Mouse (Mus musculus): ENCODE measurements at regions not wholly inside any gene's neighbourhood (a gene's known extent, or its start where the extent isn't known, plus 50 kb on each side); places are given as distances from the start of the nearest gene placed in this dataset.

DNA sequence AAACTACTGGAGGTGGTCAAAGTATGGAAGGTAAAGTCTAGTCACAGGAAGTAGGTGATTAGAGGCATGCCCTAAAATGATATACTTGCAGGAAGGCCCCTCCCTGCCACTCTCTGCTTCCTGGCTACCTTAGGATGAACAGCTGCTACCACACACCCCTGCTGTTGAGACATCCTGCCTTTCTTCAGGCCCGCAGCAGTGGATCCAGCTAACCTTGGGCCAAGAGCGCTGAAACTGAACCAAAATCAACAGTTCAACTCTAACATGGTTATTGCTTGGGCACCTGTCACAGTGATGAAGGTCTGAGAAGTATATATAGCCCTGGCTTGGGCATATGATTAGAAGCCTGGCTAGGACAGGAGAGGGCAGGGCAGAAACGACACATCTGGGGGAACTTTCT is 352.4 kb downstream of the Prdm2 start:
- WGBS, result 74% methylated on average over 3 of the region's 3 CpGs
- no peak overlapping the region for H3K27ac ChIP-seq
- no peaks in the 10 kb centered on the region for H3K27me3 ChIP-seq
- no peak for ATAC-seq (replicated peaks; ENCODE audit: insufficient number of reproducible peaks, insufficient read depth, low FRiP score, low read depth)
- no peaks in the 10 kb centered on the region for H3K9me3 ChIP-seq (replicated peaks)
- no peak overlapping the region for H3K9ac ChIP-seq
- no peaks in the 10 kb centered on the region for H3K36me3 ChIP-seq
- H3K4me1 ChIP-seq (replicated peaks), result peaks cover 8% of the 10 kb centered on the region; the same call in 1 of the 2 replicates
- no peak overlapping the region for H3K4me2 ChIP-seq
- no peak overlapping the region for H3K4me3 ChIP-seq

DNA sequence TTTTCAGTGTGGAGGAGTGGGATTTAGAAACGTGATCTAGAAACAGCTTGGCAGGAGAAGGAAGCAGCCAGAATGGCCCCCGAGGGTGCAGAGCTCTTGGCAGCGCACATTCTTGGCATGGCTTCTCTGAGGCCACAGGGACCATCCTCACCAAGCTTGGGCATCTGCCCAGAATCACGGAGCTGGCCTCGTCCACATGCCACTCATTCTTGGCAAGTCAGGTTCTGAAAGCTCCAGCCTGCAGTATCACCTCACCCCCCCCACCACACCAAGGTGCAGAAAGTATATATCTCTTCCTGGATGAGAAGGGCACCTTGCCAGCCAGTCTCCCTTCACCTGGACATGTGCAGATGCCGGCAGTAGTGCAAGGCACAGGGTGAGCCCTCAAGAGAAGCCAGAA is 356.2 kb downstream of the Prdm2 start:
- Histone ChIP-seq H3K9me3 (replicated peaks) (no peaks in the 10 kb centered on the region), H3K4me2 (peak overlapping the region; percentile 1; the same call in 1 of the 2 replicates), H3K4me3 (no peak overlapping the region), H3K27ac (peak overlapping the region; percentile 10; the same call in 1 of the 2 replicates), H3K4me1 (replicated peaks) (peaks cover 8% of the 10 kb centered on the region; the same call in 1 of the 2 replicates), H3K36me3 (no peaks in the 10 kb centered on the region), H3K9ac (no peak overlapping the region), H3K27me3 (no peaks in the 10 kb centered on the region)
- 17% methylated on average over 6 of the region's 6 CpGs for WGBS
- peak; percentile 75; the same call in 1 of the 2 replicates for ATAC-seq (replicated peaks; ENCODE audit: insufficient number of reproducible peaks, insufficient read depth, low FRiP score, low read depth)

GRCm38 (mm10) chr4:142855635-142856034 is 357.2 kb downstream of the Prdm2 start:
- Histone ChIP-seq H3K4me3 (no peak overlapping the region), H3K9ac (no peak overlapping the region), H3K27ac (no peak overlapping the region), H3K36me3 (no peaks in the 10 kb centered on the region), H3K4me1 (replicated peaks) (peaks cover 8% of the 10 kb centered on the region; the same call in 1 of the 2 replicates), H3K27me3 (no peaks in the 10 kb centered on the region), H3K4me2 (no peak overlapping the region), H3K9me3 (replicated peaks) (no peaks in the 10 kb centered on the region)
- WGBS, result 85% methylated on average over 6 of the region's 6 CpGs
- ATAC-seq (replicated peaks; ENCODE audit: insufficient number of reproducible peaks, insufficient read depth, low FRiP score, low read depth), result no peak

GRCm38 (mm10) chr4:142853924-142854323 is 358.9 kb downstream of the Prdm2 start:
- H3K27me3 ChIP-seq, result no peaks in the 10 kb centered on the region
- H3K9ac ChIP-seq, result no peak overlapping the region
- H3K4me2 ChIP-seq, result no peak overlapping the region
- 82% methylated on average over 15 of the region's 15 CpGs for WGBS
- no peaks in the 10 kb centered on the region for H3K36me3 ChIP-seq
- no peak overlapping the region for H3K4me3 ChIP-seq
- peaks cover 8% of the 10 kb centered on the region; the same call in 1 of the 2 replicates for H3K4me1 ChIP-seq (replicated peaks)
- H3K9me3 ChIP-seq (replicated peaks), result no peaks in the 10 kb centered on the region
- no peak for ATAC-seq (replicated peaks; ENCODE audit: insufficient number of reproducible peaks, insufficient read depth, low FRiP score, low read depth)
- H3K27ac ChIP-seq, result no peak overlapping the region

- no peak for ATAC-seq (replicated peaks; ENCODE audit: insufficient number of reproducible peaks, insufficient read depth, low FRiP score, low read depth)
- 46% methylated on average over 6 of the region's 6 CpGs for WGBS
- H3K36me3 ChIP-seq, result no peaks in the 10 kb centered on the region
- 0 out of 2 replicates have a peak, but pooled peaks cover 3% of the 10 kb centered on the region for H3K4me1 ChIP-seq (replicated peaks)
- no peak overlapping the region for H3K4me3 ChIP-seq
- H3K9me3 ChIP-seq (replicated peaks), result no peaks in the 10 kb centered on the region
- no peak overlapping the region for H3K9ac ChIP-seq
- H3K4me2 ChIP-seq, result no peak overlapping the region
- no peak overlapping the region for H3K27ac ChIP-seq
- no peaks in the 10 kb centered on the region for H3K27me3 ChIP-seq
Observed at GRCm38 (mm10) chr4:142845066-142845696, 367.6 kb downstream of the Prdm2 start.

- 27% methylated on average over 4 of the region's 4 CpGs for WGBS
- ATAC-seq (replicated peaks; ENCODE audit: insufficient number of reproducible peaks, insufficient read depth, low FRiP score, low read depth), result peak; percentile 53; the same call in 1 of the 2 replicates
Observed at GRCm38 (mm10) chr4:142839540-142839939, 373.3 kb downstream of the Prdm2 start.

DNA sequence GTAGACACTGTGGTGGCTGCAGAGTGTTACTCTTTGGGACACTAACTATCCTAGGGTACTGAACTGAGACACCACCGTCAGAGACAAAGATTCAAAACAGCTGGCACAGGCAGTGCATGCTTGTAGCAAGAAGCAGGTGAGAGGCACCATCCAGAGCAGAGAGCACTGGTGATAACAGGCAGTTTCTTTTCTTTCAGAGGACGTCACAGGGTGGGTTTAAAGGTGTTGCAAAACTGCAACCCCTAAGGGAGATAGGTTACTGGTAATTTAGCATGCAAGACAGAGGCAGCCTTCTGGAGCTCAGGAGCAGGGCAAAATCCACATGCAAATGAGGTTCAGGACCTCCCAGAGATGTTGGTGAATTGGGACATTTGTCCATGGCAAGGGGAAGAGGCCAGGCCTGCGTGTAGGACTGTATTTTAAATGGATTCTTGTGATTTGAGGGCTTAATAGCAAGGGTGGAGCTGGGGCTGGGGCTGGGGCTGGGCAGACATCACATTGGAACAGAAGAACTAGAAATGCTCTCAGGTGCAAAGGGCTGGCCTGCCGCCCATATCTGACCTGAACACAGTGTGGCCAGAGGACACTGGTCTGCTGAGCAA is 374.3 kb downstream of the Prdm2 start:
- Histone ChIP-seq H3K9me3 (replicated peaks) (no peaks in the 10 kb centered on the region), H3K4me2 (no peak overlapping the region), H3K36me3 (no peaks in the 10 kb centered on the region), H3K27ac (no peak overlapping the region), H3K4me1 (replicated peaks) (no peaks in the 10 kb centered on the region; the same call in 1 of the 2 replicates), H3K4me3 (no peak overlapping the region), H3K9ac (no peak overlapping the region), H3K27me3 (no peaks in the 10 kb centered on the region)
- WGBS, result 60% methylated on average over 4 of the region's 4 CpGs
- ATAC-seq (replicated peaks; ENCODE audit: insufficient number of reproducible peaks, insufficient read depth, low FRiP score, low read depth), result no peak

More at GRCm38 (mm10) chr4:142839540-142839939, 373.3 kb downstream of the Prdm2 start:
- Histone ChIP-seq H3K4me1 (replicated peaks) (no peaks in the 10 kb centered on the region; the same call in 1 of the 2 replicates), H3K4me3 (no peak overlapping the region), H3K27me3 (no peaks in the 10 kb centered on the region), H3K9ac (no peak overlapping the region), H3K27ac (no peak overlapping the region), H3K9me3 (replicated peaks) (no peaks in the 10 kb centered on the region), H3K36me3 (no peaks in the 10 kb centered on the region), H3K4me2 (no peak overlapping the region)

- Histone ChIP-seq H3K4me1 (replicated peaks) (no peaks in the 10 kb centered on the region; the same call in 1 of the 2 replicates), H3K27ac (no peak overlapping the region), H3K27me3 (no peaks in the 10 kb centered on the region), H3K4me2 (no peak overlapping the region), H3K36me3 (no peaks in the 10 kb centered on the region), H3K9me3 (replicated peaks) (no peaks in the 10 kb centered on the region), H3K9ac (no peak overlapping the region), H3K4me3 (no peak overlapping the region)
- no peak for ATAC-seq (replicated peaks; ENCODE audit: insufficient number of reproducible peaks, insufficient read depth, low FRiP score, low read depth)
- 72% methylated on average over 4 of the region's 4 CpGs for WGBS
Observed at GRCm38 (mm10) chr4:142837636-142838035, 375.2 kb downstream of the Prdm2 start.

DNA sequence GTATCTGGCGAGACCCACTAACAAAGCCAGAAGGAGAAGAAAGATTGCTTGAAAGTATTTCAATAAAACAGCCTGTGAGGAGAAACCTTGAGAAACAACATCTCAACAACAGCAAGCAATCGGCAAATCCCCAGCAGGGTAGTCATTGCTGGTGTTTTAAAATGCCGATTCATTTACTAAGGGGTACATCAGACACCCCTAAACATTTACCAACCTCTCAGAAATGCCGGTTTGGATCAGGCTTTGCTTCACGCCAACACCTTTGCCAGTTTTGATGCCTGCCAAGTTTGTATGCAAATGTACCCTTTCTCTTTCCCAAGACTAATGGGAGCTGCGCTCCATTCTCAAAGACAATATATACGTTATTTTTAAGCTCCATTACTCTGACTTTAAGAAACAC is 383.1 kb downstream of the Prdm2 start:
- 72% methylated on average over 7 of the region's 7 CpGs for WGBS
- no peak overlapping the region for H3K9ac ChIP-seq
- no peaks in the 10 kb centered on the region for H3K9me3 ChIP-seq (replicated peaks)
- H3K4me2 ChIP-seq, result no peak overlapping the region
- no peak overlapping the region for H3K27ac ChIP-seq
- H3K4me3 ChIP-seq, result no peak overlapping the region
- no peak for ATAC-seq (replicated peaks; ENCODE audit: insufficient number of reproducible peaks, insufficient read depth, low FRiP score, low read depth)
- H3K36me3 ChIP-seq, result no peaks in the 10 kb centered on the region
- H3K27me3 ChIP-seq, result no peaks in the 10 kb centered on the region
- H3K4me1 ChIP-seq (replicated peaks), result no peaks in the 10 kb centered on the region

DNA sequence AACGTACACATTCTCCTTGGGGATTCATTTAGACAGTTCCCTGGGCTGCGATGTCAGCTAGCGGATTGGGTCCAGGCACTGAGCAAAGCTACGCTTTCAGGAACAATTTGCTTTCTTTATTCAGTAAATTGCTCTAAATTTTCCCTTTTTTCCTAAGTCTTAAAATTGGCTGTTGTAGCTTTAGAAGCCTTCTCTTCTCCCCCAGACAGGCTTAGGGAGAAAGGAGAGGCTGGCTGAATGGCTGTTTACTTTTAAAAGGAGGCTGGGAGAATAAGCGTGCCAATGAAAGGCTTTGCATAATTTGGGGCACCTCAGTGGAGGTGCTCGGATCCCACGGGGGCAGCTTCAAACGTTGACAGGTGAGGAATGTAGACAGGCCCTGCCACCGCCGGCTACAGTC is 383.8 kb downstream of the Prdm2 start:
- Histone ChIP-seq H3K27ac (no peak overlapping the region), H3K4me1 (replicated peaks) (no peaks in the 10 kb centered on the region), H3K9me3 (replicated peaks) (no peaks in the 10 kb centered on the region), H3K27me3 (no peaks in the 10 kb centered on the region), H3K9ac (no peak overlapping the region), H3K4me2 (no peak overlapping the region), H3K4me3 (no peak overlapping the region), H3K36me3 (no peaks in the 10 kb centered on the region)
- WGBS, result 36% methylated on average over 10 of the region's 10 CpGs
- no peak for ATAC-seq (replicated peaks; ENCODE audit: insufficient number of reproducible peaks, insufficient read depth, low FRiP score, low read depth)

- Histone ChIP-seq H3K9me3 (replicated peaks) (no peaks in the 10 kb centered on the region), H3K27ac (no peak overlapping the region), H3K27me3 (no peaks in the 10 kb centered on the region), H3K36me3 (no peaks in the 10 kb centered on the region), H3K4me3 (no peak overlapping the region), H3K9ac (no peak overlapping the region), H3K4me2 (no peak overlapping the region), H3K4me1 (replicated peaks) (no peaks in the 10 kb centered on the region)
- ATAC-seq (replicated peaks; ENCODE audit: insufficient number of reproducible peaks, insufficient read depth, low FRiP score, low read depth), result no peak
- 57% methylated on average over 13 of the region's 13 CpGs for WGBS
Observed at GRCm38 (mm10) chr4:142826250-142826893, 386.4 kb downstream of the Prdm2 start.
